Mouse (Mus musculus): ENCODE measurements around the gene Tubg2. TPM values are rescaled to one million over a fixed set of nuclear protein-coding genes. Genes with fewer than 3 reads are reported as not detected.
"Not testable (repeated sequence)": the region's sequence is repeated elsewhere in the genome, so short reads cannot be mapped to it uniquely, and the experiment has no call there.

The Tubg2 gene
- total RNA-seq, 2 experiments from 2014 or later, result 40.2 to 44.5 TPM

DNA sequence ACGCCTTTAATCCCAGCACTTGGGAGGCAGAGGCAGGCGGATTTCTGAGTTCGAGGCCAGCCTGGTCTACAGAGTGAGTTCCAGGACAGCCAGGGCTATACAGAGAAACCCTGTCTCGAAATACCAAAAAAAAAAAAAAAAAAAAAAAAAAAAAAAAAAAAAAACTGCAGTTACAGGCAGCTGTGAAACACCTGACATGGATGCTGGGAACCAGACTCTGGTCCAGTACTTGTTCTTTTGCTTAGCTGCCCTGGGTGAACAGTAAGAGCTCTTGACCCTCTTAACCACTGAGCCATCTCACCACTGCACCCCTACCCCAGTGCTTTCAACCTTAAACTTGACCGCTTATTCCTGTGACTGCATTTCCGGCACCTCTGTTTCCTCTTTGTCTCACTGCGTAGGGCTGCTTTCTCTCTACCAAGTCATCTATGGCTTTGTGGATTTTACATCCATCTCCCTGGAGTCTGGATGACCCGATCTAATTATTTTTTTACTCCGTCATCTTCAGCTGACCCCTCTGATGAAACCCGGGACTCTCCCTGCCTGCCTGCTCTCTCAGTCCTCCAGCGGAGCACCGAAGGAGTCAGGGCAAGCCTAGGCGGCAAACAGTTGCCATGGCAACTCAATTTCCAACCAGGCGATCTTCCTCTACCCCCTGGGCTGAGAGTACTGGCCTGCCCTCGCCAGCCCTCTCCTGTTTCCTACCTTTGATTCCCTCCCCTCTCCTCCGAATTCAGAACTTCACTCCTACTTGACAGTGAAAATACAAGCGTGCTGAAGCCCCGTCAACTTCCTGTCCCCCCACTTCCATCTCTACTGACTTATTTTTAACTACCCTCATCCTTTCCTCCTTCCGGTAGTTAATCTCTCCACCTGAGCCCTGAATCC, 12.1 kb upstream of the Tubg2 start:
- Histone ChIP-seq H3K4me3 (peak overlapping the region; percentile 53), H3K27ac (peak overlapping the region; percentile 73)
- no peak for TF ChIP-seq CTCF (conservative IDR thresholded peaks at IDR 0.05)
- DNase-seq (ENCODE audit: low spot score in 2 of 2), result peak in 1 of 2 experiments; percentile 34

DNA sequence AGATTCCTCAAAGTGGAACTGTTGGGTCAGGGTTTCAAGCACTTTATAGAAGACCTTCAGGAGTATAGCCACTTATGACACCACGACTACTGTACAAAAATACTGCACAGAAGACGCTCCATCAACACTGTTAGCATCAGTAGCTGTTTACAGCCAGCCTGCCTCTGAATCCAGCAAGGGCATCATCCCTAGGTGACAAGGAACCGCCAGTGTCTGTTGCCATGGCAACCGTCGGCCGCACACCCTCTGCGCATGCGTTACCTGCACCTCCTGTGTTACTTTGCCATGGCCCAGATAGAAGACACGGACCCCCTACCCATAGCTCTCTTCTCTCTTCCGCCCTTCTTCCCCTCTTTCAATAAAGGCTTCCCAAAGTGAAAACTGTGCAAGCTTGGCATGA, 9.3 kb upstream of the Tubg2 start:
- Histone ChIP-seq H3K27ac (no peak overlapping the region), H3K4me3 (no peak overlapping the region)
- DNase-seq (ENCODE audit: low spot score in 2 of 2), result no peak
- TF ChIP-seq CTCF (conservative IDR thresholded peaks at IDR 0.05), result no peak

DNA sequence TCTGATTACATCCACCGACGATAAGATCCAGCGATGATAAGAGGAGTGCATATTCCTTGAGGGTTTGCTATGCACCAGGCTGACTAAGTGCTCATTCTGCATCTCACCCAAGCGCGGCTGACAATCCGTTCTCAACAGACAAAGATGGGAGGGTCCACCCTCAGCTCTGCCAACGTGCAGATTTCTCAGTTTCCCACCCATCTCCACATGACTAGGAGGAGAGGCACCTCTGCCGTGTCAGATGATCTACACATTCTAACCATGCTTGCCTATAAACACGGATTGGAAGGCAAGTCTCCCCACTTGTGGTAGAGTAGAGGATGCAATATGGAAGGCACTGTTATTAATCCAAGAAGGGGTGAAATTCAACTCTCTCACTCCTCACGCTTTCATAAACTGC, 7.0 kb upstream of the Tubg2 start:
- no peak for DNase-seq (ENCODE audit: low spot score in 2 of 2)
- Histone ChIP-seq H3K27ac (peak overlapping the region; percentile 40; the same call in 1 of the 2 replicates), H3K4me3 (no peak overlapping the region)
- TF ChIP-seq CTCF (conservative IDR thresholded peaks at IDR 0.05), result no peak

DNA sequence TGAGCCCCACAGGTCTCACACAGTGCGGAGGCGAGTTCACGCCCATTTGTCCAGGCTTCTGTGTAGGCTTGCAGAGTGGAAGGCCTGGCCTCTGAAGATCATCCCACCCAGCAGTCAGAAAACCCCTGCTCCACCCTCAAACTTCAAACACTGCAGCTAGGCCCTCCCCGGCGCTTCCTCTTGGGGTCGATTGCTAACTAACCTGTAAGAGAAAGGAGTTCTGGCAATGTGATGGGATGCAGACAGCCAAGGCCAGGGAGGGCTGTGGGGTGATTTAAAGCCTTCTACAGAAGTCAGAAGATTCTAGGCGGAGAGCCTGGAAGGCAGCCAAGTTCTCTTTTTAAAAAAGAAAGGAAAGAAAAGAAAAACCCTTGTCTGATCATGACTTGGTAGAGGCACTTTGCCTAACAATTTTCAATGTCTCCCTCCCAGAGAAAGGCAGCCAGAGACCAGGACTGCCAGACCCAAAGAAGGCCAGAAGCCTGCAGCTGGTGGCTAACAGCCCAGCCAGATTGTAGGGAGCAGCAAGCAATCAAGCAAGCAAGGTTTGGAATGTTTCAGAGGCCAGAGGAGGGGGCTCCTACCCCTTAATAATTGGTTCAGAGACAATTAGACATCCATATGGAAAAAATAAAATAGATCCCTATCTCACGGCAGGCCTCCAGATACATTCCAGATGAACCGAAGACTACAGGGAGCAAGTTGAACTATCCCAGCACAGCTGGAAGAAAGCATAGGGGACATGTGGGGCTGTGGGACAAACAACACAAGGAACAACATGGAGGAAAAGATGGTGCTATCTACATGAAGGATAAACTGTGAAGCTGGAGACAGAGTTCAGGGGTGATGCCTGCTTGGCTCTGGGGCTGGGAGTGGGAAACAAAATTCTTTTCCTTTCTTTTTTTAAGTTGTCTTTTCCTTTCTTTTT, 6.3 kb upstream of the Tubg2 start:
- H3K4me3 ChIP-seq, result no peak overlapping the region
- no peak for DNase-seq (ENCODE audit: low spot score in 2 of 2)
- H3K27ac ChIP-seq, result peak overlapping the region; percentile 40; the same call in 1 of the 2 replicates
- TF ChIP-seq CTCF (conservative IDR thresholded peaks at IDR 0.05), result no peak

DNA sequence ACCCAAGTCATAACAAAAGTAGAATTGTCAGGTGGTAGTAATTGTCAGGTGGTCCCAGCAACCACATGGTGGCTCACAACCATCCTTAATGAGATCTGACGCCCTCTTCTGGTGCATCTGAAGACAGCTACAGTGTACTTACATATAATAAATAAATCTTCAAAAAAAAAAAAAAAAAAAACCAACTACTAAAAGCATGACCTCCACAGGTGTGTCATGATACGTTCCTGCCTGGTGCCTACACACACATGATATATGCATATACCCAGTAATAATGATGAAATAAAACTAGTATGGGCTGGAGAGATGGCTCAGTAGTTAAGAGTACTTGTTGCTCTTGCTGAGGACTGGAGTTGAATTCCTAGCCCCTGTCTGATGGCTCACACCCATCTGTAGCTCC, 4.6 kb upstream of the Tubg2 start:
- TF ChIP-seq CTCF (conservative IDR thresholded peaks at IDR 0.05), result 0 out of 2 replicates have a peak, but pooled peaks have one; percentile 22
- Histone ChIP-seq H3K4me3 (no peak overlapping the region), H3K27ac (no peak overlapping the region)
- DNase-seq (ENCODE audit: low spot score in 2 of 2), result no peak

DNA sequence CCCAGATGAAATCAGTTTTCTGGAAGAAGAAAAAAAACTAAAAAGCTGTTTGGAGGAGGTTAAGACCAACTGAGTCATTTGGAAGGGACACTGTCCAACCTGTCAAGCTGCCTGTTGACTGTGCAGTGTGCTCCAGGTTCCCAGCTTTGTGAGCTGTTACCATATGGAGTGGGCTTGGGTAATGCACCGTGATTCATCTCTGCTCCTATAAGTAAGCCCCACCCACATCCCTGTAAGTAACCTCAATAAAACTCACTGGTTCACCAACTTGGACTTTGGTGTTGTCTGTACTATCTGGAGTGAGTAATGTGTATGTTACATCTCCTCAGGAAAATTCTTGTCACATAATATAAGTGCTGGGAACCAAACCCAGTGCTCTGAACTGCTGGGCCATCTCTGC, 2.9 kb upstream of the Tubg2 start:
- DNase-seq (ENCODE audit: low spot score in 2 of 2), result no peak
- no peak overlapping the region for H3K27ac ChIP-seq
- no peak overlapping the region for H3K4me3 ChIP-seq
- no peak for TF ChIP-seq CTCF (conservative IDR thresholded peaks at IDR 0.05)

DNA sequence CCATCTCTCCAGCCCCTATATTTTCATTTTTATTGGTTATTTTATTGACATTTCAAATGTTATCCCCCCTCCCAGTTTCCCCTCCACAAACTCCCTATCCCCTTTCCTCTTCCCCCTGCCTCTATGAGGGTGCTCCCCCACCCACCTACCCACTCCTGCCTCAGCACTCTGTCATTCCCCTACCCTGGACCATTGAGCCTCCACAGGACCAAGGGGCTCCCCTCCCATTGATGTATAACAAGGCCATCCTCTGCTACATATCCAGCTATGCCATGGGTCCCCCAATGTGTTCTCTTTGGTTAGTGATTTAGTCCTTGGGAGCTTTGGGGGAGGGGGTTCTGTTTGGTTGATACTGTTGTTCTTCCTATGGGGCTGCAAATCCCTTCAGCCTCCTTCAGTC, 1.1 kb upstream of the Tubg2 start:
- no peak overlapping the region for H3K4me3 ChIP-seq
- TF ChIP-seq CTCF (conservative IDR thresholded peaks at IDR 0.05), result no peak
- no peak for DNase-seq (ENCODE audit: low spot score in 2 of 2)
- H3K27ac ChIP-seq, result no peak overlapping the region

DNA sequence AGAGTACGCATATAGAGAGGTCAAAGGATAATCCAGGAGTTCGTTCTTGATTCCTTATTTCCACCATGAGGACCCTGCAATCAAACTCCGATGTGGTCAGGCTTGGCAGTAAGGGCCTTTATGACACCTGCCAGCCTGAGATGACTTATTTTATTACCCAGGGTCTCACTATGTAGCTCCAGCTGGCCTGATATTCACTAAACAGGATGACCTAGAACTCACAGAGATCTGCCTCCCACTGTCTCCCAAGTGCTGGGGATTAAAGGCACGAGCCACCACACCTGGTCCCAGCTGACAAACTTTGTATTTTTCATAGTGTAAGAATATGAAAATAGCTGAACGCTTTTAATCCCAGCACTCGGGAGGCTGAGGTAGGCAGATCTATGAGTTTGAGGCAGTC, 556 bp upstream of the Tubg2 start:
- no peak for DNase-seq (ENCODE audit: low spot score in 2 of 2)
- no peak for TF ChIP-seq CTCF (conservative IDR thresholded peaks at IDR 0.05)
- H3K27ac ChIP-seq, result peak overlapping the region; percentile 92; the same call in 1 of the 2 replicates
- H3K4me3 ChIP-seq, result peak overlapping the region; percentile 68; the same call in 1 of the 2 replicates

DNA sequence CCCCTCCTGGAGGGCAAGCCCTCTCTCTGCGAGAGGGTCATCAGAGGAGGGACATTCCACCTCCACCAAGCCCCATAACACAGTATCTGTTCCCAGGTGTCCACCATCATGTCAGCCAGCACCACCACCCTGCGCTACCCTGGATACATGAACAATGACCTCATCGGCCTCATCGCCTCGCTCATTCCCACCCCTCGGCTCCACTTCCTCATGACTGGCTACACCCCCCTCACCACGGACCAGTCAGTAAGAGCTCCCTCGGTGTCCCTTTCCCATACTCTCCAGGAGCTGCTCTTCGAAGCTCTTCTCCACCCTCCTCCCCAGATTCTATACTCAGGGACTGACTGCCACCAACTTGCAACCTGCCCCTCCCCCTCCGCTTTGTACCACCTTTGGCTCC, 4.4 kb downstream of the Tubg2 start:
- DNase-seq (ENCODE audit: low spot score in 2 of 2); H3K4me3 ChIP-seq; H3K27ac ChIP-seq: not testable (repeated sequence)

DNA sequence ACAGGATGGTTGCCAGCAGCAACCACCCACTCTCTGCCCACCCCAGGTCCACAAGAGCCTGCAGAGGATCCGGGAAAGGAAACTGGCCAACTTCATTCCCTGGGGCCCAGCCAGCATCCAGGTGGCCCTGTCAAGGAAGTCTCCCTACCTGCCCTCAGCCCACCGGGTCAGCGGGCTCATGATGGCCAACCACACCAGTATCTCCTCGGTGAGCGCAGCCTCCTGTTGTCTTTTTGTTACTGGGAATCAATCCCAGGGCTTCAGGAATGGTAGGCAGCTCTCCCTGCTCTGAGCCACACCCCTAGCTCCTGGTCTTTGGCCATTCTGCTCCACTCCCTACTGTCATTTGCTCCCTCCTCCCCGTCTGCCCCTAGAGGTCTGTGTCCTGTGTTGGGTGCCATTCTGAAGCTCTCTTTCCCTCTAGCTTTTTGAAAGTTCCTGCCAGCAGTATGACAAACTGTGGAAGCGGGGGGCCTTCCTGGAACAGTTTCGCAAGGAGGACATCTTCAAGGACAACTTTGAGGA, 5.3 kb downstream of the Tubg2 start:
- H3K4me3 ChIP-seq; DNase-seq (ENCODE audit: low spot score in 2 of 2); H3K27ac ChIP-seq: not testable (repeated sequence)

DNA sequence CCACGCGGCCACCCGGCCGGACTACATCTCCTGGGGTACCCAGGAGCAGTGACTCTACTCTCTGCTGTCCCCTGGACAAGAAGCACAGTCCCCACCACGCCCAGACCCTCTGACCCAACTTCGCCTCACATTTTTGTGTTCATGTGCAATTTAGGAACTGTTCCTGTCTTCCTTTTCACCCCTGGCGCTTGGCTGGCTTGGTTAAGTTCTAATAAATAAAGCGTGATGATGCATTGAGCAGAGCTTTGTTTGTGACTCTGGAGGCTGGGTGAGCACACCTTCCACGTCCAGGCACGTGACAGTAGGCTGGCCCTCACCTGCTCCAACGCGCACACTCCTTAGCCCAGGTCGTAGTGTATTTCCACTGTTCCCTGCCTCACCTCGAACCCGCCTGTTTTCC, 5.8 kb downstream of the Tubg2 start:
- TF ChIP-seq CTCF (conservative IDR thresholded peaks at IDR 0.05), result no peak
- no peak overlapping the region for H3K4me3 ChIP-seq

DNA sequence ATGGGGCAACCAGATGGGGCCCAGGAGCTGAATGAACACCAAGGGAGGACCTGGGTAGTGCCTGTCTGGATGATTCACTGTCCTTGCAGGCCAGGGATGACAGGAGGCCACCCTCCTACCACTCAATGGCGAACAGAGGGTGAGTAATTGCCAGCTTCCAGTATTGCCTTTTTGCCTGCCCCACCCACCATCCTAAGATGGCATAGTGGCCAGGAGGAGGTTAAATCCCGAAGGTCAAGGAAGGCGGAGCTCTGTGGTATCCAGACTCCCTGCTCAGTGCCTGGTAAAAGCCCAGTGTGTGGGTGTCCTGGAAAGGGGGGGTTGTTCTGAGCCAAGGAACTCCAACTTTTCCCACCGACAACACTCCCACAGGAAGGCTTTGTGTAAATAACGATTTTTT, 6.6 kb downstream of the Tubg2 start:
- peak overlapping the region; percentile 47; the same call in 1 of the 2 replicates for H3K27ac ChIP-seq
- H3K4me3 ChIP-seq, result no peak overlapping the region
- no peak for TF ChIP-seq CTCF (conservative IDR thresholded peaks at IDR 0.05)
- DNase-seq (ENCODE audit: low spot score in 2 of 2), result no peak

More for the DNA sequence above, 5.8 kb downstream of the Tubg2 start:
- no peak for DNase-seq (ENCODE audit: low spot score in 2 of 2)
- H3K27ac ChIP-seq, result no peak overlapping the region

DNA sequence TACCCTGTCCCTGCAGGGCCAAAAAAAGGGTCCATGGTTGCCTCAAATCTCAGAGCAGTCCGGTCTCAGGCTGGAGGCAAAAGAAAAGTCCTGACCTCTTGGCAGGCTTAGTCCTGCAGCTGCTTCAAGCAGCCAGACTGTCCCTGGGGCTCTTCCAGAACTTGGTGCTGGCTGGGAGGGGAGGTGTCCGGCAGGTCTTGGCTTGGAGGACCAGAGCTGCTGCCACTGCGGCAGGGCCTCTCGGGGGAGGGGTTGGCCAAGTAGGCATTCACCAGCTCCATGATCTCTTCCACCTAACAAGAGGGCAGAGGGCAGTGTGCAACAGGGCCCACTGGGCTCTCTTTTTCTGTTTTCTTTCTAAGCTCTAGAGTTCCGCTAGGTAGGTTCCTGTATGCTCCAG, 7.1 kb downstream of the Tubg2 start:
- H3K27ac ChIP-seq, result peak overlapping the region; percentile 47; the same call in 1 of the 2 replicates
- no peak overlapping the region for H3K4me3 ChIP-seq
- no peak for DNase-seq (ENCODE audit: low spot score in 2 of 2)
- no peak for TF ChIP-seq CTCF (conservative IDR thresholded peaks at IDR 0.05)
